Mouse (Mus musculus) embryonic facial prominence, embryonic 13.5 days (tissue): ENCODE measurements around the gene Ube2g2. TPM values are rescaled to one million over a fixed set of nuclear protein-coding genes. Genes with fewer than 3 reads are reported as not detected.

Experiments
- ATAC-seq: fragments of 200-750 bp; cut with Nextera tagmentation; 2 replicates; pipeline ENCODE4 v1.8.0; 2017; ENCODE audit warnings: low read depth; ENCODE audit not compliant: insufficient number of reproducible peaks, insufficient read depth, low FRiP score, low TSS enrichment
- H3K27ac ChIP-seq: fragments of 300-500 bp; sonication (generic); 2 replicates; pipeline ENCODE4 v1.5.1; 2015; ENCODE audit warnings: moderate library complexity, mild to moderate bottlenecking, inconsistent platforms
- H3K27me3 ChIP-seq: fragments of 300-500 bp; sonication (generic); 2 replicates; pipeline ENCODE4 v1.6.1; 2015; ENCODE audit warnings: mild to moderate bottlenecking, inconsistent platforms
- H3K36me3 ChIP-seq: fragments of 300-500 bp; sonication (generic); 2 replicates; pipeline ENCODE4 v1.6.1; 2015; ENCODE audit warnings: mild to moderate bottlenecking, inconsistent platforms
- H3K4me1 ChIP-seq: fragments of 300-500 bp; sonication (generic); 2 replicates; pipeline ENCODE4 v1.6.1; 2015; ENCODE audit warnings: inconsistent platforms
- H3K4me2 ChIP-seq: fragments of 300-500 bp; sonication (generic); 2 replicates; pipeline ENCODE4 v1.6.1; 2015; ENCODE audit warnings: moderate library complexity, mild to moderate bottlenecking, inconsistent platforms
- H3K4me3 ChIP-seq: fragments of 300-500 bp; sonication (generic); 2 replicates; pipeline ENCODE4 v1.5.1; 2015; ENCODE audit warnings: mild to moderate bottlenecking, inconsistent platforms
- H3K9ac ChIP-seq: fragments of 300-500 bp; sonication (generic); 2 replicates; pipeline ENCODE4 v1.6.1; 2015; ENCODE audit warnings: mild to moderate bottlenecking, inconsistent platforms
- H3K9me3 ChIP-seq: fragments of 300-500 bp; sonication (generic); 2 replicates; pipeline ENCODE4 v1.6.1; 2016; ENCODE audit warnings: inconsistent platforms
- WGBS: fragments of 180-500 bp; shearing (Covaris S2); methylation state at CpG from one replicate; pipeline ENCODE4 v1.1.7; 2015; ENCODE audit warnings: mixed read lengths; 5-methylcytosine and 5-hydroxymethylcytosine counted together
- polyA plus RNA-seq: library from polyadenylated mRNA; unstranded; fragments of >200 nt; fragmentation: Nextera tagmentation; extraction: Ambion mirVana; gene quantifications from 2 replicates; pipeline ENCODE4 v1.2.1, GENCODE M21; 2015

Gene Ube2g2
- 76.4 and 80.3 TPM in 2 replicates for polyA plus RNA-seq

- under 1% methylated on average over 96 of the region's 96 CpGs for WGBS
- H3K4me1 ChIP-seq, result peaks cover 26% of the 10 kb centered on the region
- H3K27ac ChIP-seq, result peak within 1 kb of the TSS; percentile 87
- peak within 1 kb of the TSS; percentile 98 for H3K9ac ChIP-seq
- peak within 1 kb of the TSS; percentile 82 for H3K4me2 ChIP-seq
- peak; percentile 84 for ATAC-seq
- peaks cover 16% of the 10 kb centered on the region for H3K36me3 ChIP-seq
- peak within 1 kb of the TSS; percentile 97 for H3K4me3 ChIP-seq
- H3K27me3 ChIP-seq, result no peaks in the 10 kb centered on the region
- no peaks in the 10 kb centered on the region for H3K9me3 ChIP-seq
Observed at GRCm38 (mm10) chr10:77622055-77622988, at the start of gene Ube2g2. Gene Ube2g2 (plus strand): TSS chr10:77622275.

GRCm38 (mm10) chr10:77573162-77573561, 48.9 kb upstream of the Ube2g2 start:
- H3K27ac ChIP-seq, result no peak overlapping the region
- H3K4me1 ChIP-seq, result peaks cover 18% of the 10 kb centered on the region; the same call in 1 of the 2 replicates
- WGBS, result 87% methylated on average over 1 of the region's 1 CpGs
- no peaks in the 10 kb centered on the region for H3K27me3 ChIP-seq
- no peak overlapping the region for H3K4me2 ChIP-seq
- H3K36me3 ChIP-seq, result no peaks in the 10 kb centered on the region
- no peak overlapping the region for H3K4me3 ChIP-seq
- ATAC-seq, result no peak
- no peaks in the 10 kb centered on the region for H3K9me3 ChIP-seq
- H3K9ac ChIP-seq, result no peak overlapping the region

GRCm38 (mm10) chr10:77580027-77580920, 41.8 kb upstream of the Ube2g2 start:
- peak overlapping the region; percentile 91 for H3K4me2 ChIP-seq
- no peak for ATAC-seq
- no peak overlapping the region for H3K4me3 ChIP-seq
- 0 out of 2 replicates have a peak overlapping the region, but pooled peaks have one; percentile 92 for H3K9ac ChIP-seq
- no peaks in the 10 kb centered on the region for H3K27me3 ChIP-seq
- H3K9me3 ChIP-seq, result no peaks in the 10 kb centered on the region
- H3K27ac ChIP-seq, result no peak overlapping the region
- WGBS, result 62% methylated on average over 10 of the region's 10 CpGs
- no peaks in the 10 kb centered on the region; the same call in 1 of the 2 replicates for H3K36me3 ChIP-seq
- H3K4me1 ChIP-seq, result peaks cover 27% of the 10 kb centered on the region

DNA sequence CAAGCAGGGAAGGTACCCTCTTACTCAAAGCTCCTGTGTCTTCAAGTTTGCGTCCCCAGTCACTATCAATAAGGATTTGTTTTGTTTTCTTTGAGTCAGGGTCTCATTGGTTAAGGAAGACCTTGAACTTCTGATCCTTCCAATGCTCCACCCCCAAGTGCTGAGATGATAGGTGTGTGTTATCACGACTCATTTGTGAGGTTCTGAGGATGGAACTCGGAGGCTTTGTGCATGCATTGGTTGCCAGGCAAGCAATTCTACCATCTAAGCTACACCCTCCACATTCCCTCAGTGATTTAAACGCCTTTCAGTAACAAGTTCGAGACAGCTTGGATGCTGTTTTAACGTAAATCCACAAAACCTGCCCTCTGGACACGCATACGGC, 41.1 kb upstream of the Ube2g2 start:
- H3K27me3 ChIP-seq, result no peaks in the 10 kb centered on the region
- peak overlapping the region; percentile 92 for H3K9ac ChIP-seq
- H3K4me3 ChIP-seq, result peak overlapping the region; percentile 92
- H3K9me3 ChIP-seq, result no peaks in the 10 kb centered on the region
- WGBS, result 8% methylated on average over 8 of the region's 8 CpGs
- no peak for ATAC-seq
- H3K4me1 ChIP-seq, result peaks cover 27% of the 10 kb centered on the region
- H3K4me2 ChIP-seq, result peak overlapping the region; percentile 91
- peaks cover 2% of the 10 kb centered on the region for H3K36me3 ChIP-seq
- H3K27ac ChIP-seq, result peak overlapping the region; percentile 93

DNA sequence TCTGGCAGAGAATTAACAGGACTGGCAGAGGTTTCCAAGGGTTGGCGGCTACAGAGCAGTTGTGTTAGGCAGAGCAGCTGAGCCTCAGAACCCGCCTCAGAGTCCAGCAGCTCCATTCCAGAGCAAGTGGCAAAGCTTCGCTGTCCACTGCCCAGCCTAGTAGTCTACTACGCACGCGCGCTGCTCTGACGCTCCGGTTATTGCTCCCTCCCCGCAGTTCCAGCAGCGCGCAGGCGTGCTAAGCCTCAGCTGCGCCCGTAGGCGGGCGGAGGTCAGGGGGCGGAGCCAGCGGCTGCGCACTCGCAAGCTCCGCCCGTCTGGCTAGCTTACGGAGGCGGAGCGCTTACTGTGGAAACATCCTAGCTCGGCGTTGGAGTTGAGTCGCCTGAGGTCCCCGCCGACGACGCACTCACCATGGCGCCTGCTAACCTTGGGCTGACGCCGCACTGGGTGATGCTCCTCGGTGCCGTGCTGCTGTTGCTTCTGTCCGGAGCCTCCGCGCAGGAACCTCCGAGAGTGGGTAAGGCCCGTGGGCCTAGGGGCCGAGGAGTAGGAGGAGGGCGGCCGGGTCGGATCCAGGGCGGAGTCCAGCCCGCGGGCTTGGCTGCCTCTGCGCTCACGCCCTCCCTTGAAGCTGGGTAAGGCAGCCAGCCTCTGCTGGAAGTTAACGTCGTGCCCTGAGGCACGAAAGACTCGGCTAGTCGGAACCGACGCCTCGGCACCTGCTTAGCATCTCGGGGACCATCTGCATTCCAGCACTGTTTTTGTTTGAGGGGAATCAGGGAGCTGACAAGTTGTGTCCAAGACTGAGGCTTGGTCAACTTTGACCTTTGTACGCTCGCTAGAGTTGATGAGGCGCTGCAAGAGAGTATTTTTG, 40.4 kb upstream of the Ube2g2 start, which contains the start of gene Pttg1ip:
Pttg1ip (plus strand) TSS at position 313 of the 877 bp plus-strand sequence.
- Histone ChIP-seq H3K27me3 (no peaks in the 10 kb centered on the region), H3K27ac (peak within 1 kb of the TSS; percentile 93), H3K4me3 (peak within 1 kb of the TSS; percentile 92), H3K36me3 (peaks cover 8% of the 10 kb centered on the region), H3K9ac (peak within 1 kb of the TSS; percentile 92), H3K4me2 (peak within 1 kb of the TSS; percentile 91), H3K4me1 (peaks cover 28% of the 10 kb centered on the region), H3K9me3 (no peaks in the 10 kb centered on the region)
- under 1% methylated on average over 64 of the region's 64 CpGs for WGBS
- peak; percentile 96 for ATAC-seq

- WGBS, result 8% methylated on average over 8 of the region's 8 CpGs
- no peaks in the 10 kb centered on the region for H3K9me3 ChIP-seq
- H3K27ac ChIP-seq, result 0 out of 2 replicates have a peak overlapping the region, but pooled peaks have one; percentile 93
- peak overlapping the region; percentile 92 for H3K4me3 ChIP-seq
- peaks cover 14% of the 10 kb centered on the region for H3K36me3 ChIP-seq
- no peak for ATAC-seq
- H3K9ac ChIP-seq, result peak overlapping the region; percentile 92
- H3K27me3 ChIP-seq, result no peaks in the 10 kb centered on the region
- peaks cover 30% of the 10 kb centered on the region for H3K4me1 ChIP-seq
- peak overlapping the region; percentile 91 for H3K4me2 ChIP-seq
Observed at GRCm38 (mm10) chr10:77582285-77582618, 39.8 kb upstream of the Ube2g2 start.

- Histone ChIP-seq H3K4me1 (peaks cover 30% of the 10 kb centered on the region), H3K9ac (no peak overlapping the region), H3K27me3 (no peaks in the 10 kb centered on the region), H3K4me2 (0 out of 2 replicates have a peak overlapping the region, but pooled peaks have one; percentile 14), H3K27ac (no peak overlapping the region), H3K36me3 (peaks cover 31% of the 10 kb centered on the region), H3K4me3 (no peak overlapping the region), H3K9me3 (no peaks in the 10 kb centered on the region)
- ATAC-seq, result no peak
- WGBS, result 75% methylated on average over 10 of the region's 10 CpGs
Observed at GRCm38 (mm10) chr10:77583795-77584422, 38.2 kb upstream of the Ube2g2 start.

- ATAC-seq, result no peak
- H3K27me3 ChIP-seq, result no peaks in the 10 kb centered on the region
- H3K36me3 ChIP-seq, result peaks cover 57% of the 10 kb centered on the region
- 95% methylated on average over 3 of the region's 3 CpGs for WGBS
- no peak overlapping the region for H3K9ac ChIP-seq
- no peaks in the 10 kb centered on the region for H3K9me3 ChIP-seq
- peaks cover 24% of the 10 kb centered on the region for H3K4me1 ChIP-seq
- H3K4me3 ChIP-seq, result no peak overlapping the region
- H3K4me2 ChIP-seq, result no peak overlapping the region
- no peak overlapping the region for H3K27ac ChIP-seq
Observed at GRCm38 (mm10) chr10:77586637-77587036, 35.4 kb upstream of the Ube2g2 start.

DNA sequence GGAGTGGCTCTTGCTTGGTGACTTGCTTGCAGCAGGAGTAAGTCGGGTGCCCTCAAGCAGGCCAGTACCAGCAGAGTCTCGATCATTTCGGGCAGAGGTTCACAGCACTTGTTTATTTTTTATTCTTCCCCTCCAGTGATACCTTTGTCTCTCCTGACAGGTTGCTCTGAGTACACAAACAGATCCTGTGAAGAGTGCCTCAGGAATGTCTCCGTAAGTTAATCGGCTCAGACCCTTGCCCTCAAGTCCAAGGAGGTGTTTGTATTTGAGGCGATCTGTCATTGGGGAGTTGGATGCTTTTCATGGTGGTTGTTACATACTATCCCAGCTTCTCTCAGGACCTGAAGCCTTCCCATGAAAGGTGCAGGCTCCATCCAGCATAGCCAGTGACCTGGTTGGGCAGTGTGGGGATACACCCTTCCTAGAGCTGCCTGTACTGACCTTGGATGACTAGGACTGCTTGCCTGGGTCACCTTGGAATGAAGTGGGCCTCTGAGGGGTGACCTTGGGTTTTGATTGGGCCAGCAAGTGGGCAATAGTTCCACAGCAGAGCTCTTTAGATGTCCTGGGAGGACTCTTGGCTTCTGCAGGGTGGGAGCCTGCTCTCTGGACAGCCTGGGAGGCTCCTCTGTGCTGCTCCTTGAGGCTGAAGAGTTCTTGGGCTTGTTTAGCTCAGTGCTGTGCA, 34.8 kb upstream of the Ube2g2 start:
- no peak overlapping the region for H3K4me3 ChIP-seq
- no peak overlapping the region for H3K27ac ChIP-seq
- H3K9me3 ChIP-seq, result no peaks in the 10 kb centered on the region
- peak overlapping the region; percentile 46; the same call in 1 of the 2 replicates for H3K9ac ChIP-seq
- H3K36me3 ChIP-seq, result peaks cover 61% of the 10 kb centered on the region
- no peaks in the 10 kb centered on the region for H3K27me3 ChIP-seq
- WGBS, result 88% methylated on average over 6 of the region's 6 CpGs
- H3K4me1 ChIP-seq, result peaks cover 22% of the 10 kb centered on the region
- no peak for ATAC-seq
- H3K4me2 ChIP-seq, result no peak overlapping the region

DNA sequence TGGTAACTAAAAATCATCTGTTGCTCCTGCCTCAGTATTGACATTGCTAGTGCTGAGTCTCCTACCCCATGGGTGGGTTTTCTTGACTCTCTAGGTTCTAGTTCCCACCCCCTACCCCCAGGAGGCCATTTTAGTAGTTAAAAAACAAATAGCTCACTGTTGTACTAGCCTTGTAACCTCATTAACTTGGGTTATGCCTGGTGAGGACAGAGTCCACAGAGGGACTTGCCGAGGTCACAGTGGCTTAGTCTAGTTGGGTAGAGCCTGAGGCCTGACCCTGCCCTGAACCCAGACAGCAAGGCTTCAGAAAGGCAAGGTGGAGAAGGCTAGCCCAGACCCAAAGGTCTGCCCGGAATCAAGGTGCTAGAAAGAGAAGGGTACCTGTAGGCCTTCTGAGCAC, 34.0 kb upstream of the Ube2g2 start:
- no peak for ATAC-seq
- Histone ChIP-seq H3K4me2 (no peak overlapping the region), H3K9me3 (no peaks in the 10 kb centered on the region), H3K4me3 (no peak overlapping the region), H3K36me3 (peaks cover 69% of the 10 kb centered on the region), H3K27me3 (no peaks in the 10 kb centered on the region), H3K9ac (peak overlapping the region; percentile 46; the same call in 1 of the 2 replicates), H3K27ac (no peak overlapping the region), H3K4me1 (peaks cover 14% of the 10 kb centered on the region)
- 87% methylated on average over 2 of the region's 2 CpGs for WGBS
